Mouse (Mus musculus) stomach, postnatal 0 days (tissue): ENCODE measurements at regions not wholly inside any gene's neighbourhood (a gene's known extent, or its start where the extent isn't known, plus 50 kb on each side); places are given as distances from the start of the nearest gene placed in this dataset.

ENCODE experiments used
- CTCF ChIP-seq: IDR thresholded peaks from 2 replicates; pipeline ENCODE4 v1.5.1; 2016; ENCODE audit warnings: antibody characterized with exemption, low read depth, mild to moderate bottlenecking, moderate library complexity
- EP300 ChIP-seq: optimal IDR thresholded peaks from 2 replicates; pipeline ENCODE3; 2016; ENCODE audit warnings: antibody characterized with exemption

GRCm38 (mm10) chr16:79240191-79240590 is 149.3 kb upstream of the Tmprss15 start:
- TF ChIP-seq CTCF = no peak
- no peak for TF ChIP-seq EP300
